Mouse (Mus musculus) gastrocnemius, adult 18-20 months (tissue): ENCODE data around the gene Arhgdib. TPM values are rescaled to one million over a fixed set of nuclear protein-coding genes. Genes with fewer than 3 reads are reported as not detected.
"Not testable (repeated sequence)": the region's sequence is repeated elsewhere in the genome, so short reads cannot be mapped to it uniquely, and the experiment has no call there.

ENCODE experiments used
- DNase-seq: peaks from one replicate; pipeline ENCODE4 v3.0.0; 2021; ENCODE audit warnings: low spot score
- total RNA-seq, 2 experiments: library from RNA; stranded (reverse); gene quantifications; 2 replicates each; pipeline ENCODE4 v1.2.3; 2021

Arhgdib gene
- total RNA-seq, 2 experiments from 2014 or later, result 5.8 to 10.9 TPM

- DNase-seq, result no peak
Measured at GRCm38 (mm10) chr6:136889554-136889953, 52.1 kb downstream of the Arhgdib start.

- DNase-seq, result no peak
Measured at GRCm38 (mm10) chr6:136889067-136889466, 52.6 kb downstream of the Arhgdib start.

- DNase-seq, result peak; percentile 53
Measured at GRCm38 (mm10) chr6:136887854-136888253, 53.8 kb downstream of the Arhgdib start.

- not testable (repeated sequence) for DNase-seq
Measured at GRCm38 (mm10) chr6:136884766-136885165, 56.9 kb downstream of the Arhgdib start.

GRCm38 (mm10) chr6:136883961-136884360, 57.7 kb downstream of the Arhgdib start:
- no peak for DNase-seq

GRCm38 (mm10) chr6:136883431-136883915, 58.2 kb downstream of the Arhgdib start:
- peak; percentile 32 for DNase-seq

- no peak for DNase-seq
Measured at GRCm38 (mm10) chr6:136881678-136882077, 60.0 kb downstream of the Arhgdib start.

GRCm38 (mm10) chr6:136875670-136876069, 66.0 kb downstream of the Arhgdib start, which contains the start of gene Mgp:
Gene Mgp (minus strand): TSS chr6:136875823.
- peak; percentile 28 for DNase-seq

GRCm38 (mm10) chr6:136874599-136874998, 67.1 kb downstream of the Arhgdib start:
- DNase-seq, result no peak

Other genes with a start within 250 kb of the Arhgdib start
- gene Gucy2c, start 160.1 kb downstream of the Arhgdib start, total RNA-seq, result not detected
- gene Hist4h4, start 137.5 kb downstream of the Arhgdib start, total RNA-seq, result 1 to 10 TPM; 3.7 to 4.9 TPM
- gene H2afj, start 133.7 kb downstream of the Arhgdib start, total RNA-seq, result 10 to 100 TPM; 15.3 to 15.4 TPM
- gene BC049715, start 114.3 kb downstream of the Arhgdib start, total RNA-seq, result under 1 TPM in 1 of 2 experiments, not detected in 1; 0.05 TPM
- 10 to 100 TPM; 52.4 to 52.7 TPM for gene Wbp11, start 113.7 kb downstream of the Arhgdib start, total RNA-seq
- gene Smco3, start 106.4 kb downstream of the Arhgdib start, total RNA-seq, result under 1 TPM; 0.21 to 0.28 TPM
- gene Art4, start 84.2 kb downstream of the Arhgdib start, total RNA-seq, result not detected
- 10 to 100 TPM; 51.3 to 68.0 TPM for gene Mgp, start 66.1 kb downstream of the Arhgdib start, total RNA-seq
- gene Erp27, start 19.7 kb downstream of the Arhgdib start, total RNA-seq, result not detected
- gene Pde6h, start 18.1 kb downstream of the Arhgdib start, total RNA-seq, result not detected
- 1 to 10 TPM in 1 of 2 experiments, under 1 TPM in 1; 0.78 to 1.2 TPM for gene Rerg, start 228.6 kb upstream of the Arhgdib start, total RNA-seq